Mouse (Mus musculus): ENCODE measurements at regions not wholly inside any gene's neighbourhood (a gene's known extent, or its start where the extent isn't known, plus 50 kb on each side); places are given as distances from the start of the nearest gene placed in this dataset.
A peak's percentile ranks its signal among the peaks of the same experiment; 100 is the strongest.

- WGBS: 67% methylated on average over 3 of the region's 3 CpGs
- Histone ChIP-seq H3K27ac (replicated peaks) (no peak overlapping the region), H3K9me3 (ENCODE audit: control insufficient read depth, low read length) (no peaks in the 10 kb centered on the region), H3K4me2 (replicated peaks; ENCODE audit: low read depth) (no peak overlapping the region), H3K36me3 (ENCODE audit: control insufficient read depth, insufficient read depth, low read length) (no peaks in the 10 kb centered on the region), H3K9ac (ENCODE audit: low read length) (no peak overlapping the region), H3K4me3 (ENCODE audit: low read depth, low read length) (no peak overlapping the region), H3K4me1 (replicated peaks; ENCODE audit: control insufficient read depth, insufficient read depth) (no peaks in the 10 kb centered on the region), H3K27me3 (ENCODE audit: control insufficient read depth, insufficient read depth, low read length) (no peaks in the 10 kb centered on the region)
- no peak for TF ChIP-seq EP300 (optimal IDR thresholded peaks at IDR 0.05)
- TF ChIP-seq CTCF (IDR thresholded peaks at IDR 0.05; ENCODE audit: low read depth): no peak
- DNase-seq (ENCODE audit: low spot score) (no peak), ATAC-seq (ENCODE audit: low FRiP score, low TSS enrichment) (no peak)
Observed at GRCm38 (mm10) chr3:54475879-54476278, 115.0 kb downstream of the Postn start.

GRCm38 (mm10) chr3:54477986-54478385, 117.1 kb downstream of the Postn start:
- Histone ChIP-seq H3K27ac (replicated peaks) (no peak overlapping the region), H3K4me3 (ENCODE audit: low read depth, low read length) (no peak overlapping the region), H3K4me2 (replicated peaks; ENCODE audit: low read depth) (no peak overlapping the region), H3K4me1 (replicated peaks; ENCODE audit: control insufficient read depth, insufficient read depth) (no peaks in the 10 kb centered on the region), H3K27me3 (ENCODE audit: control insufficient read depth, insufficient read depth, low read length) (no peaks in the 10 kb centered on the region), H3K36me3 (ENCODE audit: control insufficient read depth, insufficient read depth, low read length) (no peaks in the 10 kb centered on the region), H3K9ac (ENCODE audit: low read length) (no peak overlapping the region), H3K9me3 (ENCODE audit: control insufficient read depth, low read length) (no peaks in the 10 kb centered on the region)
- ATAC-seq (ENCODE audit: low FRiP score, low TSS enrichment) (peak; percentile 38; the same call in 1 of the 2 replicates), DNase-seq (ENCODE audit: low spot score) (no peak)
- TF ChIP-seq EP300 (optimal IDR thresholded peaks at IDR 0.05): no peak
- no peak for TF ChIP-seq CTCF (IDR thresholded peaks at IDR 0.05; ENCODE audit: low read depth)
- WGBS: 37% methylated on average over 4 of the region's 4 CpGs

GRCm38 (mm10) chr3:54480251-54480650, 119.3 kb downstream of the Postn start:
- Histone ChIP-seq H3K27ac (replicated peaks) (no peak overlapping the region), H3K9me3 (ENCODE audit: control insufficient read depth, low read length) (no peaks in the 10 kb centered on the region), H3K36me3 (ENCODE audit: control insufficient read depth, insufficient read depth, low read length) (no peaks in the 10 kb centered on the region), H3K4me2 (replicated peaks; ENCODE audit: low read depth) (no peak overlapping the region), H3K4me3 (ENCODE audit: low read depth, low read length) (no peak overlapping the region), H3K27me3 (ENCODE audit: control insufficient read depth, insufficient read depth, low read length) (no peaks in the 10 kb centered on the region), H3K4me1 (replicated peaks; ENCODE audit: control insufficient read depth, insufficient read depth) (no peaks in the 10 kb centered on the region), H3K9ac (ENCODE audit: low read length) (no peak overlapping the region)
- DNase-seq (ENCODE audit: low spot score) (no peak), ATAC-seq (ENCODE audit: low FRiP score, low TSS enrichment) (no peak)
- no peak for TF ChIP-seq EP300 (optimal IDR thresholded peaks at IDR 0.05)
- TF ChIP-seq CTCF (IDR thresholded peaks at IDR 0.05; ENCODE audit: low read depth): no peak
- 52% methylated on average over 6 of the region's 6 CpGs for WGBS

DNA sequence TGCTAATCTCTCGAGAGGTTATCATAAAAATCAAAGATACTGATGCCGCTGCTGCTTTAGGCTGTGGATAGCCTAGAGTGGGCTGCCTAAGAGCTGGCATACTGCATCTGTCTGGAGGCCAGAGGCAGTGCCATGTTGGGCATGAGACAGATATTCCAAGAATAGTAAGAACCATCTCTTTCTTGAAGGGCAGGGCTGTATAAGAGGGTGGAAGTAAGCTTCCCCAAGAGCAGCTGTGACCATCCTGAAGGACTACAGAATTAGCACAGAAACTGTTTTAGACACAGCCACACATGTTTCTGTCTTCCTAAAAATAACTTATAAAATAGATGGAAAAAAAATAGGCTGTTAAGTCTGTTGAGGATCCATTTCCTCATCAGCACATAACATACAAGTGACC, 126.4 kb downstream of the Postn start:
- no peak overlapping the region for H3K4me3 ChIP-seq (ENCODE audit: low read depth, low read length)
- ATAC-seq (ENCODE audit: low FRiP score, low TSS enrichment): no peak
- H3K36me3 ChIP-seq (ENCODE audit: control insufficient read depth, insufficient read depth, low read length): no peaks in the 10 kb centered on the region
- H3K9ac ChIP-seq (ENCODE audit: low read length): no peak overlapping the region
- H3K4me2 ChIP-seq (replicated peaks; ENCODE audit: low read depth): no peak overlapping the region
- WGBS: 96% methylated on average over 2 of the region's 2 CpGs
- DNase-seq (ENCODE audit: low spot score): no peak
- H3K4me1 ChIP-seq (replicated peaks; ENCODE audit: control insufficient read depth, insufficient read depth): no peaks in the 10 kb centered on the region
- no peaks in the 10 kb centered on the region for H3K9me3 ChIP-seq (ENCODE audit: control insufficient read depth, low read length)
- no peak overlapping the region for H3K27ac ChIP-seq (replicated peaks)
- no peak for TF ChIP-seq EP300 (optimal IDR thresholded peaks at IDR 0.05)
- TF ChIP-seq CTCF (IDR thresholded peaks at IDR 0.05; ENCODE audit: low read depth): no peak
- no peaks in the 10 kb centered on the region for H3K27me3 ChIP-seq (ENCODE audit: control insufficient read depth, insufficient read depth, low read length)

- 74% methylated on average over 4 of the region's 4 CpGs for WGBS
- H3K27ac ChIP-seq (replicated peaks): no peak overlapping the region
- H3K9ac ChIP-seq (ENCODE audit: low read length): no peak overlapping the region
- H3K9me3 ChIP-seq (ENCODE audit: control insufficient read depth, low read length): no peaks in the 10 kb centered on the region
- no peak overlapping the region for H3K4me3 ChIP-seq (ENCODE audit: low read depth, low read length)
- no peaks in the 10 kb centered on the region for H3K27me3 ChIP-seq (ENCODE audit: control insufficient read depth, insufficient read depth, low read length)
- DNase-seq (ENCODE audit: low spot score) (no peak), ATAC-seq (ENCODE audit: low FRiP score, low TSS enrichment) (no peak)
- H3K4me1 ChIP-seq (replicated peaks; ENCODE audit: control insufficient read depth, insufficient read depth): no peaks in the 10 kb centered on the region
- H3K4me2 ChIP-seq (replicated peaks; ENCODE audit: low read depth): no peak overlapping the region
- peak; percentile 45 for TF ChIP-seq CTCF (IDR thresholded peaks at IDR 0.05; ENCODE audit: low read depth)
- no peak for TF ChIP-seq EP300 (optimal IDR thresholded peaks at IDR 0.05)
- H3K36me3 ChIP-seq (ENCODE audit: control insufficient read depth, insufficient read depth, low read length): no peaks in the 10 kb centered on the region
Observed at GRCm38 (mm10) chr3:54487844-54488243, 126.9 kb downstream of the Postn start.

DNA sequence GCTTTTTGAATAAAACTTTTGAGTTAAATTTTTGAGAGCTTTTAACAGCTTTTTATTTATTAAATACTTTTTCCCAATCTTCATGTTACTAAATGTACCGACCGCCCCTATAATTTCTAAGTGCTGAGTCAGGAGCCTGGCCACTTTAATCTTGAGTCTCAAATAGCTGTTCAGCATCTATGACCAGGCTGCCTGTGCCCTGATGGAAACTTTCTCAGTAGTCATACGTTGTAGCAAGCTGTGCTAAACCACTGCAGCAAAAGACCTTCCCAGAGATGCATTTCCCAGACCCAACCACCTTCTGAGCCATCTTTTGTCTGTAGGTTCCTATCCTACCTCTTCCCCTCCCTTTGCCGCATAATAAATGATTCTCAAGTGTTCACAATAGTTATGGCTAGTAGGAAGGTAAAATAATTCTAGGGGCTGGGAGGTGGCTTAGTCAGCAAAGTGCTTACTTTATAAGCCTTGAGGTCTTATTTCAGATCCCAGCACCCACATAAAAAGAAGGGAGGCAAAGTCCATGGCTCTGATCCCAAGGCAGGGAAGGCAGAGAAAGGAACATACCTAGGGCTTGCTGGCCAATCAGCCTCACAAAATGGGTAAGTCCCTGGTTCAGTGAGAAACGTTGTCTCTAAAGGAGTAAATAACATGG, 129.5 kb downstream of the Postn start:
- TF ChIP-seq CTCF (IDR thresholded peaks at IDR 0.05; ENCODE audit: low read depth) (no peak), EP300 (optimal IDR thresholded peaks at IDR 0.05) (no peak)
- DNase-seq (ENCODE audit: low spot score) (no peak), ATAC-seq (ENCODE audit: low FRiP score, low TSS enrichment) (no peak)
- no peak overlapping the region for H3K27ac ChIP-seq (replicated peaks)
- H3K27me3 ChIP-seq (ENCODE audit: control insufficient read depth, insufficient read depth, low read length): no peaks in the 10 kb centered on the region
- H3K4me2 ChIP-seq (replicated peaks; ENCODE audit: low read depth): no peak overlapping the region
- 76% methylated on average over 5 of the region's 5 CpGs for WGBS
- no peaks in the 10 kb centered on the region for H3K36me3 ChIP-seq (ENCODE audit: control insufficient read depth, insufficient read depth, low read length)
- no peak overlapping the region for H3K4me3 ChIP-seq (ENCODE audit: low read depth, low read length)
- no peaks in the 10 kb centered on the region for H3K9me3 ChIP-seq (ENCODE audit: control insufficient read depth, low read length)
- H3K9ac ChIP-seq (ENCODE audit: low read length): no peak overlapping the region
- no peaks in the 10 kb centered on the region for H3K4me1 ChIP-seq (replicated peaks; ENCODE audit: control insufficient read depth, insufficient read depth)
